Mouse (Mus musculus): ENCODE results near the gene Pramel7. TPM values are rescaled to one million over a fixed set of nuclear protein-coding genes. Genes with fewer than 3 reads are reported as not detected.
A peak's percentile ranks its signal among the peaks of the same experiment; 100 is the strongest.
"Not testable (repeated sequence)": the region's sequence is repeated elsewhere in the genome, so short reads cannot be mapped to it uniquely, and the experiment has no call there.

Pramel7 gene
- polyA plus RNA-seq (2015; fragmentation: Nextera tagmentation; extraction: Ambion mirVana): not detected in 2 replicates

DNA sequence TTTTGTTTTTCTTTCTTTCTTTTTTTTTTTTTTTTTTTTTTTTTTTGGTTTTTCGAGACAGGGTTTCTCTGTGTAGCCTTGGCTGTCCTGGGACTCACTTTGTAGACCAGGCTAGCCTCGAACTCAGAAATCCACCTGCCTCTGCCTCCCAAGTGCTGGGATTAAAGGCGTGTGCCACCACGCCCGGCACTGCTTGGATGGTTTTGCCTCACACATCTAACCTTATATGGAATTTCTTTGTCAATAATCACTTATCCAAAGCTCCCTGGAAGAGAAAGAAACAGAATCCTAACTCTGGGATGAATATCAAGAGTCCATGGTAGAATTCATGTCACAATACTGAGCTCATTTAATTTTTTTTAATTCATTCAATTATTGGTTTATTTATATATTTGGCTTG, at the start of gene Pramel7:
TSS of gene Pramel7 (minus strand) at position 101 of the 400 bp plus-strand sequence.
- H3K9ac ChIP-seq (replicated peaks; ENCODE audit: low read length); H3K27me3 ChIP-seq (ENCODE audit: insufficient read depth, low read length); H3K27ac ChIP-seq (ENCODE audit: low read length); H3K4me2 ChIP-seq (replicated peaks; ENCODE audit: low read depth, low read length); H3K9me3 ChIP-seq (ENCODE audit: low read length); ATAC-seq (ENCODE audit: low FRiP score, low TSS enrichment); H3K4me1 ChIP-seq (ENCODE audit: insufficient read depth, low read length); H3K36me3 ChIP-seq (ENCODE audit: insufficient read depth, low read length); H3K4me3 ChIP-seq (ENCODE audit: low read length): not testable (repeated sequence)
- WGBS: 92% methylated on average over 4 of the region's 5 CpGs

DNA sequence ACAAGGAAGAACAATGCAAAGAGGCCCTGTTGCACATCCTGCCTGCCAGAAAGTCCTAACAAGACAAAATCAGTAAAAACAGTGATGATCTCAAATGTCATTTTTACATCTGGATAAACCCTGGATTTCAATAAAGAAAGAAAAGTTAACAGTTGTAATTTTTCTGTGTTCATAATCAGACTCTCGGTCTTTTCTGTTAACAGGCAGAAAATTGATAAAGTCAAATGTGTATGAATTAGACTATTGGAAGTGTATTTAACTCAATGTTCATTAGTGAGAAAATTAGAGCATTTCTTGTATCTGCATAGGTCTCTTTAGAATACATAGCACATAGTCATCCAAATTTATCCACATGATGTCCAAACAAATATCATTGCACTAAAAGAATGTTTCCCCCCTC, 48.5 kb upstream of the Pramel7 start, which contains the start of gene Olfr1128:
TSS of gene Olfr1128 (minus strand) at position 101 of the 400 bp plus-strand sequence.
- H3K27ac ChIP-seq (ENCODE audit: low read length): no peak within 1 kb of the TSS
- no peaks in the 10 kb centered on the region for H3K36me3 ChIP-seq (ENCODE audit: insufficient read depth, low read length)
- 94% methylated on average over 1 of the region's 1 CpGs for WGBS
- no peak within 1 kb of the TSS for H3K4me3 ChIP-seq (ENCODE audit: low read length)
- H3K27me3 ChIP-seq (ENCODE audit: insufficient read depth, low read length): no peaks in the 10 kb centered on the region
- ATAC-seq (ENCODE audit: low FRiP score, low TSS enrichment): no peak
- H3K4me2 ChIP-seq (replicated peaks; ENCODE audit: low read depth, low read length): no peak within 1 kb of the TSS
- no peak within 1 kb of the TSS for H3K9ac ChIP-seq (replicated peaks; ENCODE audit: low read length)
- no peaks in the 10 kb centered on the region for H3K9me3 ChIP-seq (ENCODE audit: low read length)
- no peaks in the 10 kb centered on the region for H3K4me1 ChIP-seq (ENCODE audit: insufficient read depth, low read length)

GRCm38 (mm10) chr2:87534826-87535225, 37.9 kb upstream of the Pramel7 start:
- H3K27ac ChIP-seq (ENCODE audit: low read length): no peak overlapping the region
- no peaks in the 10 kb centered on the region; the same call in 1 of the 2 replicates for H3K9me3 ChIP-seq (ENCODE audit: low read length)
- WGBS: 73% methylated on average over 2 of the region's 2 CpGs
- H3K4me3 ChIP-seq (ENCODE audit: low read length): no peak overlapping the region
- H3K36me3 ChIP-seq (ENCODE audit: insufficient read depth, low read length): no peaks in the 10 kb centered on the region
- no peaks in the 10 kb centered on the region for H3K27me3 ChIP-seq (ENCODE audit: insufficient read depth, low read length)
- H3K4me1 ChIP-seq (ENCODE audit: insufficient read depth, low read length): no peaks in the 10 kb centered on the region
- no peak overlapping the region for H3K4me2 ChIP-seq (replicated peaks; ENCODE audit: low read depth, low read length)
- no peak overlapping the region for H3K9ac ChIP-seq (replicated peaks; ENCODE audit: low read length)
- no peak for ATAC-seq (ENCODE audit: low FRiP score, low TSS enrichment)

GRCm38 (mm10) chr2:87531496-87531895, 34.6 kb upstream of the Pramel7 start, which contains the start of gene Olfr153:
Gene Olfr153, plus strand, starts transcription at chr2:87531796.
- Histone ChIP-seq H3K9ac (replicated peaks; ENCODE audit: low read length) (no peak within 1 kb of the TSS), H3K4me3 (ENCODE audit: low read length) (no peak within 1 kb of the TSS), H3K4me1 (ENCODE audit: insufficient read depth, low read length) (no peaks in the 10 kb centered on the region), H3K27ac (ENCODE audit: low read length) (no peak within 1 kb of the TSS), H3K9me3 (ENCODE audit: low read length) (no peaks in the 10 kb centered on the region), H3K36me3 (ENCODE audit: insufficient read depth, low read length) (no peaks in the 10 kb centered on the region), H3K4me2 (replicated peaks; ENCODE audit: low read depth, low read length) (no peak within 1 kb of the TSS), H3K27me3 (ENCODE audit: insufficient read depth, low read length) (no peaks in the 10 kb centered on the region)
- no peak for ATAC-seq (ENCODE audit: low FRiP score, low TSS enrichment)

DNA sequence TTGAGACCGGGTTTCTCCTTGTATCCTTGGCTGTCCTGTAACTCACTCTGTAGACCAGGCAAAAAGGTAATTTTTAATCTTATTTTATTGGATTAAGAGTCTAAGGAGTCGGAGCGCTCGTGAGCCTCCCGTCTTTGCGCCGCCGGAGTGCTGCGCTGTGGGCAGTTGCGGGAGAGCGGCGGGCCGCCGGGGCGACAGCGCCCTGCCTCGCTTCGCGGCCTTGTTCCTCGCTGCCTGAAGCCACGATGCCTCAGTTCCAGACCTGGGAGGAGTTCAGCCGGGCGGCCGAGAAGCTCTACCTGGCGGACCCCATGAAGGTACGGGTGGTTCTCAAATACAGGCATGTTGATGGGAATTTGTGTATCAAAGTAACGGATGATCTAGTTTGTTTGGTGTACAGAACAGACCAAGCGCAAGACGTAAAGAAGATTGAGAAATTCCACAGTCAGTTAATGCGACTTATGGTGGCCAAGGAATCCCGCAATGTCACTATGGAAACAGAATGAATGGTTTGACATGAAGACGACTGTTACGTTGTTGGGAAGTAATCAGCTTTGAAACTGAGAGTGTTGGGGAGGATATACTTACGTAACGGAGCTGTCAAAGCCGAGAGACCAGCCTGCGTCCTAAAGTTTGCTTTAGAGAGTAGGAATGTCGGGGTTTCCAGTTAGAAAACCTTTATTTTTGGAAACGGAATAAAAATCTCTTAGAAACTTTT, 29.2 kb upstream of the Pramel7 start:
- 28% methylated on average over 38 of the region's 39 CpGs for WGBS
- H3K9me3 ChIP-seq (ENCODE audit: low read length); H3K4me1 ChIP-seq (ENCODE audit: insufficient read depth, low read length); H3K9ac ChIP-seq (replicated peaks; ENCODE audit: low read length); H3K27ac ChIP-seq (ENCODE audit: low read length); H3K27me3 ChIP-seq (ENCODE audit: insufficient read depth, low read length); H3K36me3 ChIP-seq (ENCODE audit: insufficient read depth, low read length): not testable (repeated sequence)
- Histone ChIP-seq H3K4me2 (replicated peaks; ENCODE audit: low read depth, low read length) (peak overlapping the region; percentile 36), H3K4me3 (ENCODE audit: low read length) (0 out of 2 replicates have a peak overlapping the region, but pooled peaks have one; percentile 7)
- ATAC-seq (ENCODE audit: low FRiP score, low TSS enrichment): peak; percentile 59; the same call in 1 of the 2 replicates

GRCm38 (mm10) chr2:87520651-87521050, 23.8 kb upstream of the Pramel7 start:
- no peaks in the 10 kb centered on the region for H3K4me1 ChIP-seq (ENCODE audit: insufficient read depth, low read length)
- no peaks in the 10 kb centered on the region for H3K27me3 ChIP-seq (ENCODE audit: insufficient read depth, low read length)
- ATAC-seq (ENCODE audit: low FRiP score, low TSS enrichment): no peak
- no peaks in the 10 kb centered on the region for H3K36me3 ChIP-seq (ENCODE audit: insufficient read depth, low read length)
- no peak overlapping the region for H3K9ac ChIP-seq (replicated peaks; ENCODE audit: low read length)
- 88% methylated on average over 4 of the region's 4 CpGs for WGBS
- no peak overlapping the region for H3K4me2 ChIP-seq (replicated peaks; ENCODE audit: low read depth, low read length)
- H3K9me3 ChIP-seq (ENCODE audit: low read length): no peaks in the 10 kb centered on the region
- H3K27ac ChIP-seq (ENCODE audit: low read length): no peak overlapping the region
- H3K4me3 ChIP-seq (ENCODE audit: low read length): no peak overlapping the region

- H3K27ac ChIP-seq (ENCODE audit: low read length): no peak overlapping the region
- no peak overlapping the region for H3K4me2 ChIP-seq (replicated peaks; ENCODE audit: low read depth, low read length)
- WGBS: 80% methylated on average over 3 of the region's 3 CpGs
- no peak overlapping the region for H3K9ac ChIP-seq (replicated peaks; ENCODE audit: low read length)
- H3K4me1 ChIP-seq (ENCODE audit: insufficient read depth, low read length): no peaks in the 10 kb centered on the region
- no peaks in the 10 kb centered on the region for H3K9me3 ChIP-seq (ENCODE audit: low read length)
- no peak for ATAC-seq (ENCODE audit: low FRiP score, low TSS enrichment)
- no peak overlapping the region for H3K4me3 ChIP-seq (ENCODE audit: low read length)
- H3K36me3 ChIP-seq (ENCODE audit: insufficient read depth, low read length): no peaks in the 10 kb centered on the region
- no peaks in the 10 kb centered on the region for H3K27me3 ChIP-seq (ENCODE audit: insufficient read depth, low read length)
Measured at GRCm38 (mm10) chr2:87516581-87516980, 19.7 kb upstream of the Pramel7 start.

DNA sequence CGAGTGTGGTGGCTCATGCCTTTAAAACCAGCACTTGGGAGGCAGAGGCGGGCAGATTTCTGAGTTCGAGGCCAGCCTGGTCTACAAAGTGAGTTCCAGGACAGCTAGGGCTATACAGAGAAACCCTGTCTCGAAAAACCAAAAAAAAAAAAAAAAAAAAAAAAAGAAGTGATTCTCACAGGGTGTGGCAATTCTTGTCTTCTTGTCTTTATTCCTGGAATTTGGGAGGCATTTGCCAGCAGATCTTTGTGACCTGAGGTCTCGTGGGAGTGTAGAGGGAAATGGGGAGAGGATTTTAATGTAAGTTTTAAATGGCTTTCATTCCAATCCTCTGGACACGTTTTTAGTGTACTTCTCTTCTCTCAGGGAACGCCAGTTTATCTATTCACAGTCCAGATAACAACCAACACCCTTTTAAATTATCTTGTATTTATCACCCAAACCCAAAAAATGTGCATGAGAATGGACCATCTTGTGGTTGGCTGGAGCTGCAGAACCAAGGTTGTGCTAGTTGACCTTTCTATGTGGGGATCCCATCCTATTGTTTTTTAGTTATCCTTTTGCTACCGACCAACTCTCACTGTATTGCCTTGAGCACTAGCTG, 18.7 kb upstream of the Pramel7 start:
- no peak overlapping the region for H3K4me2 ChIP-seq (replicated peaks; ENCODE audit: low read depth, low read length)
- no peaks in the 10 kb centered on the region for H3K36me3 ChIP-seq (ENCODE audit: insufficient read depth, low read length)
- no peak for ATAC-seq (ENCODE audit: low FRiP score, low TSS enrichment)
- H3K27me3 ChIP-seq (ENCODE audit: insufficient read depth, low read length): no peaks in the 10 kb centered on the region
- H3K4me1 ChIP-seq (ENCODE audit: insufficient read depth, low read length): no peaks in the 10 kb centered on the region
- H3K9me3 ChIP-seq (ENCODE audit: low read length): no peaks in the 10 kb centered on the region
- H3K4me3 ChIP-seq (ENCODE audit: low read length): no peak overlapping the region
- no peak overlapping the region for H3K27ac ChIP-seq (ENCODE audit: low read length)
- H3K9ac ChIP-seq (replicated peaks; ENCODE audit: low read length): no peak overlapping the region
- 83% methylated on average over 7 of the region's 8 CpGs for WGBS

DNA sequence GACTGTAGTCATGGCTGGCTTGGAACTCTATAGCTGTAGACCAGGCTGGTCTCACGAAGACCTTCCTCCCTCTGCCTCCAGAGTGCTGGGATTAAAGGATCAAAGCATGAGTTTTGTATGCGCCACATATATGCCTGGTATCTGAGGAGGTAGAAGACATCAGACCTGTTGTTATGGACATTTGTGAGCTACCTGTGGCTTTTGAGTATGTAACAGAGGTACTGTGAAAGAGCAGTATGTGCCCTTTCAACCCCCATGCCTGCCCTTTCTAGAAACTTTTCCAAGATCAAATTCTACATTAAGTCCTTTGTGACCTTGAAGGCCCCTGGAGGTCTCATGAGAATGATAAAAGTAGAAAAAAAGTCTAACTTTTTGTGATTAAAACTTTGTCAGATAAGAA, 18.2 kb upstream of the Pramel7 start:
- Histone ChIP-seq H3K9ac (replicated peaks; ENCODE audit: low read length) (no peak overlapping the region), H3K4me3 (ENCODE audit: low read length) (no peak overlapping the region), H3K27me3 (ENCODE audit: insufficient read depth, low read length) (no peaks in the 10 kb centered on the region), H3K4me1 (ENCODE audit: insufficient read depth, low read length) (no peaks in the 10 kb centered on the region), H3K9me3 (ENCODE audit: low read length) (no peaks in the 10 kb centered on the region), H3K27ac (ENCODE audit: low read length) (no peak overlapping the region), H3K4me2 (replicated peaks; ENCODE audit: low read depth, low read length) (no peak overlapping the region), H3K36me3 (ENCODE audit: insufficient read depth, low read length) (no peaks in the 10 kb centered on the region)
- no peak for ATAC-seq (ENCODE audit: low FRiP score, low TSS enrichment)
- WGBS: 88% methylated on average over 2 of the region's 2 CpGs

DNA sequence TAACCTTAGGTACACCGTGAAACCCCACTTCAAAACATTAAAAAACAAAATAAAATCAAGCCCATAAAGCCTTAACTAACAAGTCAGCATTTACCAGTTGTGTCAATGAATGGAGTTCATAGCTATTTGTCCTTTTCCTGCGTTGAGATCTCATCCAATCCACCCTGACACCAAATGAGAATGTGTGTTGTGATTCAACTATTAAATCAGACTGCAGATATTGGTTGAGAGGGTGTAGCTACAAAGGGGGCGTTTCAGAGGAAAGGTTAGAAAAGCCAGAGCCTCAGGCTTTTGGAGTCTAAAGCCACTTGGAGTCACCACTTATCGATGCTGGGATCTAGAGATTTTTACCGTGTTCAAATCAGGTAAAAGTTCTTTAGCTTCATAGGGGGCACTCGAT, 9.4 kb upstream of the Pramel7 start, which contains the start of gene Pramel6:
TSS of gene Pramel6 (plus strand) at position 301 of the 400 bp plus-strand sequence.
- no peak for ATAC-seq (ENCODE audit: low FRiP score, low TSS enrichment)
- 91% methylated on average over 6 of the region's 6 CpGs for WGBS
- no peak within 1 kb of the TSS for H3K9ac ChIP-seq (replicated peaks; ENCODE audit: low read length)
- H3K4me3 ChIP-seq (ENCODE audit: low read length): no peak within 1 kb of the TSS
- no peak within 1 kb of the TSS for H3K4me2 ChIP-seq (replicated peaks; ENCODE audit: low read depth, low read length)
- no peaks in the 10 kb centered on the region for H3K27me3 ChIP-seq (ENCODE audit: insufficient read depth, low read length)
- no peaks in the 10 kb centered on the region for H3K36me3 ChIP-seq (ENCODE audit: insufficient read depth, low read length)
- H3K9me3 ChIP-seq (ENCODE audit: low read length): no peaks in the 10 kb centered on the region
- no peak within 1 kb of the TSS for H3K27ac ChIP-seq (ENCODE audit: low read length)
- no peaks in the 10 kb centered on the region for H3K4me1 ChIP-seq (ENCODE audit: insufficient read depth, low read length)
